Mouse (Mus musculus): ENCODE data around the gene Il17rc. TPM values are rescaled to one million over a fixed set of nuclear protein-coding genes. Genes with fewer than 3 reads are reported as not detected.
A peak's percentile ranks its signal among the peaks of the same experiment; 100 is the strongest.

Gene Il17rc
- polyA plus RNA-seq, 1 experiment from 2014 or later: 15.7 TPM

DNA sequence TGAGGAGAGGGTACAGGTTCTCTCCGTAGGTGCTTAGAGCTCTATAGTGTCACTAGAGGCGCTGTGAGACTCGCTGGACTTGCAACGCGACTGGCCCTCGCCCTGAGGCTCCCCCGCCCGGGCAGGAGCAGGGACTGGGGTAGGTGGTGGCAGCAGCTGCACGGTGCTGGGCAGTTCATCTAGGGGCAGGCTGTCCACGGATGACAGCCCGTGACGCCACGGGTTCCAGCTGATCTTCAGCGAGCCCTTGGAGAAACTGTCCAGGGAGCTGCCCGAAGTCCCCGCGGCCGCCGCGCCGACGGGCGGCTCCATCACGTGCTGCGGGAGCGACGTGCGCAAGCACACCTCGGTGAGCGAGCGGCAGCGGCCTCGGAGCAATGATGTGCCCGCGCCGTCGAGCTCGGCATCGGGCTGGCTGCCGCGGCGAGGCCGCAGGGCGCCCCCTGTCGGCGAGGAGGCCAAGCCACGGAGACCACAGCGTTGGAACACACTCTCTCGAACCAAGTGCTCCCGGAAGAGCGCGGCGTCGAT, 23.1 kb downstream of the Il17rc start:
- no peaks in the 10 kb centered on the region for H3K9me3 ChIP-seq (ENCODE audit: control insufficient read depth, low read length)
- WGBS: under 1% methylated on average over 33 of the region's 54 CpGs
- H3K27me3 ChIP-seq (replicated peaks; ENCODE audit: control insufficient read depth, insufficient read depth, low read length): peaks cover 12% of the 10 kb centered on the region
- 0 out of 2 replicates have a peak, but pooled peaks cover 5% of the 10 kb centered on the region for H3K36me3 ChIP-seq (ENCODE audit: control insufficient read depth, insufficient read depth, low read length)
- peak overlapping the region; percentile 47 for H3K4me3 ChIP-seq (ENCODE audit: low read depth, low read length)
- DNase-seq (ENCODE audit: low spot score) (peak; percentile 86), ATAC-seq (ENCODE audit: low read depth) (peak; percentile 86)
- H3K4me2 ChIP-seq (ENCODE audit: low read depth, low read length): peak overlapping the region; percentile 74
- H3K9ac ChIP-seq (ENCODE audit: low read depth, low read length): peak overlapping the region; percentile 51
- H3K4me1 ChIP-seq (ENCODE audit: control insufficient read depth, insufficient read depth, low read length): peaks cover 3% of the 10 kb centered on the region; the same call in 1 of the 2 replicates
- H3K27ac ChIP-seq (replicated peaks; ENCODE audit: low read depth, low read length): 0 out of 2 replicates have a peak overlapping the region, but pooled peaks have one; percentile 4

- Histone ChIP-seq H3K9ac (ENCODE audit: low read depth, low read length) (peak overlapping the region; percentile 51), H3K4me2 (ENCODE audit: low read depth, low read length) (peak overlapping the region; percentile 74), H3K27ac (replicated peaks; ENCODE audit: low read depth, low read length) (no peak overlapping the region), H3K27me3 (replicated peaks; ENCODE audit: control insufficient read depth, insufficient read depth, low read length) (peaks cover 12% of the 10 kb centered on the region), H3K4me1 (ENCODE audit: control insufficient read depth, insufficient read depth, low read length) (peaks cover 3% of the 10 kb centered on the region; the same call in 1 of the 2 replicates), H3K4me3 (ENCODE audit: low read depth, low read length) (peak overlapping the region; percentile 47), H3K9me3 (ENCODE audit: control insufficient read depth, low read length) (no peaks in the 10 kb centered on the region), H3K36me3 (ENCODE audit: control insufficient read depth, insufficient read depth, low read length) (no peaks in the 10 kb centered on the region)
- ATAC-seq (ENCODE audit: low read depth): no peak
- no peak for DNase-seq (ENCODE audit: low spot score)
- 51% methylated on average over 20 of the region's 28 CpGs for WGBS
Measured at GRCm38 (mm10) chr6:113495071-113495675, 23.9 kb downstream of the Il17rc start.

DNA sequence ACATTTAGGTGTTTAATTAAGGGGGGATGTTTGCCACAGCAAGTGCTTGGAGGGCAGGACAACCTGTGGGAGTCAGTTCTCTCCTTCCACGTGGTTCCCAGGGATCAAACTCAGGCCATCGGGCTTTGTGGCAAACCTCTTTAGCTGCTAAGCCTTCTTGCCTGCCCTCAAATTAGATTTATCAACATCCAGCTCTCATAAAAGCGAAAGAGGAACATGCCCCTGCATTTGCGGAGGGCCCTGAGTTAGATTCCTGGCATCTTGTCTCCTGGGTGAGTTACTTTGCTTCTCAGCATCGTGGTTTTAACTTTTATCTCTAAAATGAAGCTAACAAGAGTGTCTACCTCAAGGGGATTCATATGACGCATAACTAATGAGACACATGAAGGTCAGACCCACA, 28.1 kb downstream of the Il17rc start:
- no peak for ATAC-seq (ENCODE audit: low read depth)
- Histone ChIP-seq H3K27me3 (replicated peaks; ENCODE audit: control insufficient read depth, insufficient read depth, low read length) (peaks cover 27% of the 10 kb centered on the region), H3K4me2 (ENCODE audit: low read depth, low read length) (no peak overlapping the region), H3K4me1 (ENCODE audit: control insufficient read depth, insufficient read depth, low read length) (peaks cover 3% of the 10 kb centered on the region; the same call in 1 of the 2 replicates), H3K9me3 (ENCODE audit: control insufficient read depth, low read length) (no peaks in the 10 kb centered on the region), H3K27ac (replicated peaks; ENCODE audit: low read depth, low read length) (no peak overlapping the region), H3K36me3 (ENCODE audit: control insufficient read depth, insufficient read depth, low read length) (no peaks in the 10 kb centered on the region), H3K9ac (ENCODE audit: low read depth, low read length) (no peak overlapping the region), H3K4me3 (ENCODE audit: low read depth, low read length) (no peak overlapping the region)
- WGBS: 70% methylated on average over 6 of the region's 6 CpGs
- DNase-seq (ENCODE audit: low spot score): no peak

DNA sequence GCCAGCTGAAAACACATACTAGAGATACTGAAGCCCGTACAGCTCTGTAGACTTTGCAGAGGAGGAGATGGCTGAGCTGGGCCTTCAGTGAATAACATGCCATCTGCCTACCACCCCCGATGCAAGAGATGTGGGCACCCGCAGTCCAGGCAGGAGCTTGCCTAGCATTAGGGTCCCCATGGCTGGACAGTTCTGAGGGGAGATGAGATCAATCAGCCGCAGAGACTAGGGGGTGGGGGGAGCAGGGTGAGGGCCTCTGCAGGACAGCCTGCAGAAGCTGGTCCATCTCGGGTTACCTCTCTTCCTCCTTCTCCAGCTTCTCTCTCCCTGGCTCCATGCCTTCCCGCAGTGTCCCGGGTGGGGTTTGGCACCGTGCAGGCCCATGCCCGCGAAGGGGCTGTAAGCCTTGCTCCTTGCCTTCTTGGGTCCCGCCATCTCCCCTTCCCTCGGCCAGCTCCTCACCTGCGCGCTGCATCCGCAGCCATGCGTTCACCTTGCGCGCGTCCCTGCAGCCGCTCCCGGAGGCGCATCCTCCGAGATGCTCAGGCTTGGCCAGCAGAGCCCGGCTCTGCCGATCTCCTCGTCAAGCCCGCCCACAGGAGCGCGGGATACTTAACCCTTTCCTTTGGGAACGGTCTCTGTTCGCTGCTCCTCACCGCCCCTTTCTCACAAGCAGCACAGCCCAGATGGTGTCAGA, 30.3 kb downstream of the Il17rc start, which contains the start of gene Prrt3:
TSS of gene Prrt3 (minus strand) at position 544 of the 697 bp plus-strand sequence.
- peak within 1 kb of the TSS; percentile 67 for H3K9ac ChIP-seq (ENCODE audit: low read depth, low read length)
- no peaks in the 10 kb centered on the region for H3K4me1 ChIP-seq (ENCODE audit: control insufficient read depth, insufficient read depth, low read length)
- peak within 1 kb of the TSS; percentile 66 for H3K4me2 ChIP-seq (ENCODE audit: low read depth, low read length)
- no peaks in the 10 kb centered on the region for H3K36me3 ChIP-seq (ENCODE audit: control insufficient read depth, insufficient read depth, low read length)
- peaks cover 15% of the 10 kb centered on the region for H3K27me3 ChIP-seq (replicated peaks; ENCODE audit: control insufficient read depth, insufficient read depth, low read length)
- no peaks in the 10 kb centered on the region for H3K9me3 ChIP-seq (ENCODE audit: control insufficient read depth, low read length)
- WGBS: 5% methylated on average over 22 of the region's 32 CpGs
- ATAC-seq (ENCODE audit: low read depth): peak; percentile 81
- H3K4me3 ChIP-seq (ENCODE audit: low read depth, low read length): peak within 1 kb of the TSS; percentile 46
- H3K27ac ChIP-seq (replicated peaks; ENCODE audit: low read depth, low read length): no peak within 1 kb of the TSS
- DNase-seq (ENCODE audit: low spot score): peak; percentile 66

DNA sequence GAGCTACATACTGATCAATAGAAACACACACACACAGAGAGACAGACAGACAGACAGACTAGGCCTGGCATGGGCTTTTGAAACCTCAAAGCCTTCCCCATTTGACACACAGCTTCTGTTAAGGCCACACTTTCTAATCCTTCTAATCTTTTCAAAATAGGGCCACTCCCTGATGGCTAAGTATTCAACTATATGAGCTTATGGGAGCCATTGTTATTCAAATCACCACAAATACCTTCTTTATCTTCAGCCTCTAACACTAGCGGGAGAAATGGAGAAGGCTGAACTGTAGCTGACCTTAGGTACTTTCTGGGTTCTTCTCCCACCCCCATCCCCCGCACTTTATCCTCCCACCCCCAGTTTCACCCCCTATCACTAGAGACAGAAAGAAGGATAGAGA, 31.6 kb downstream of the Il17rc start:
- no peak overlapping the region for H3K27ac ChIP-seq (replicated peaks; ENCODE audit: low read depth, low read length)
- H3K9ac ChIP-seq (ENCODE audit: low read depth, low read length): no peak overlapping the region
- no peak overlapping the region for H3K4me3 ChIP-seq (ENCODE audit: low read depth, low read length)
- no peak for DNase-seq (ENCODE audit: low spot score)
- ATAC-seq (ENCODE audit: low read depth): no peak
- no peaks in the 10 kb centered on the region for H3K9me3 ChIP-seq (ENCODE audit: control insufficient read depth, low read length)
- no peaks in the 10 kb centered on the region for H3K4me1 ChIP-seq (ENCODE audit: control insufficient read depth, insufficient read depth, low read length)
- H3K36me3 ChIP-seq (ENCODE audit: control insufficient read depth, insufficient read depth, low read length): no peaks in the 10 kb centered on the region
- H3K4me2 ChIP-seq (ENCODE audit: low read depth, low read length): no peak overlapping the region
- peaks cover 15% of the 10 kb centered on the region for H3K27me3 ChIP-seq (replicated peaks; ENCODE audit: control insufficient read depth, insufficient read depth, low read length)
- WGBS: 83% methylated on average over 2 of the region's 2 CpGs

DNA sequence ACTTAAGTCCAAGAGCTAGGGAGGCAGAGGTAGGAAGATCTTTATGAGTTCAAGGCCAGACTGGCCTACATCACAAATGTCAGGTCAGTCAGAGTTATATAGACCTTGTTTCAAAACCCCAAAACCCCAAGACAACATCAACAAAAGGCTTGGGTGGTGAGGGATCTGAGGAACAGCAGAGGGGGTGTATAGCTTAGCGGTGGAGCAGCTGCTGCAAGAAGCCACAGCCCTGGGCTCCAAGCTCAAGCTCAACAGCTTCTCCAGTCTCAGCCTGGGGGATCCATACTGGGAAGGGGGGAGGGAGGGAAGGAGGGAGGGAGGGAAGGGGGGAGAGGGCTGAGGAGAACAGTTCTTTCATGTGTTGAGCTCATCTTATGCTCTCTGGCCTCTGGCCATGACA, 34.5 kb downstream of the Il17rc start:
- ATAC-seq (ENCODE audit: low read depth) (no peak), DNase-seq (ENCODE audit: low spot score) (no peak)
- H3K36me3 ChIP-seq (ENCODE audit: control insufficient read depth, insufficient read depth, low read length): no peaks in the 10 kb centered on the region
- peaks cover 15% of the 10 kb centered on the region for H3K27me3 ChIP-seq (replicated peaks; ENCODE audit: control insufficient read depth, insufficient read depth, low read length)
- no peak overlapping the region for H3K27ac ChIP-seq (replicated peaks; ENCODE audit: low read depth, low read length)
- H3K9me3 ChIP-seq (ENCODE audit: control insufficient read depth, low read length): no peaks in the 10 kb centered on the region
- H3K4me1 ChIP-seq (ENCODE audit: control insufficient read depth, insufficient read depth, low read length): no peaks in the 10 kb centered on the region
- no peak overlapping the region for H3K9ac ChIP-seq (ENCODE audit: low read depth, low read length)
- 47% methylated on average over 1 of the region's 1 CpGs for WGBS
- H3K4me2 ChIP-seq (ENCODE audit: low read depth, low read length): no peak overlapping the region
- no peak overlapping the region for H3K4me3 ChIP-seq (ENCODE audit: low read depth, low read length)

DNA sequence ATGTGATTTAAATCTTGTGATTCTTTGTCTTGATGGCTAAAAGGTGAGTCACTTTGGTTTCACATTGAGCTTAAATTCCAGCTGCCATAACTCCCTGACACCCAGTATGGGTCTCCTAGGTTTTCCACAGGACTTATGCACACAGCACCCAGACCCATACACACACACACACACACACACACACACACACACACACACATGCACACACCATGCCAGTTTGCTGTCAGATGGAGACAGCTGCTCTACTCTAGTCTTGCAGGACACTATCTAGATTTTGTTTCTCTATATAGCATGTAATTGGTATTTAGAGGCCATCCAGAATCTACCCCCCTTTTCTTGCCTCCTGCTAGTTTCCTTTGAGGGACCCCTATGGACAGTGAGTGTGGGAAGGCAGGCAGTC, 35.9 kb downstream of the Il17rc start:
- Histone ChIP-seq H3K4me2 (ENCODE audit: low read depth, low read length) (no peak overlapping the region), H3K27me3 (replicated peaks; ENCODE audit: control insufficient read depth, insufficient read depth, low read length) (0 out of 2 replicates have a peak, but pooled peaks cover 5% of the 10 kb centered on the region), H3K27ac (replicated peaks; ENCODE audit: low read depth, low read length) (no peak overlapping the region), H3K9ac (ENCODE audit: low read depth, low read length) (no peak overlapping the region), H3K4me3 (ENCODE audit: low read depth, low read length) (no peak overlapping the region), H3K9me3 (ENCODE audit: control insufficient read depth, low read length) (no peaks in the 10 kb centered on the region), H3K4me1 (ENCODE audit: control insufficient read depth, insufficient read depth, low read length) (no peaks in the 10 kb centered on the region), H3K36me3 (ENCODE audit: control insufficient read depth, insufficient read depth, low read length) (no peaks in the 10 kb centered on the region)
- ATAC-seq (ENCODE audit: low read depth): no peak
- no peak for DNase-seq (ENCODE audit: low spot score)

DNA sequence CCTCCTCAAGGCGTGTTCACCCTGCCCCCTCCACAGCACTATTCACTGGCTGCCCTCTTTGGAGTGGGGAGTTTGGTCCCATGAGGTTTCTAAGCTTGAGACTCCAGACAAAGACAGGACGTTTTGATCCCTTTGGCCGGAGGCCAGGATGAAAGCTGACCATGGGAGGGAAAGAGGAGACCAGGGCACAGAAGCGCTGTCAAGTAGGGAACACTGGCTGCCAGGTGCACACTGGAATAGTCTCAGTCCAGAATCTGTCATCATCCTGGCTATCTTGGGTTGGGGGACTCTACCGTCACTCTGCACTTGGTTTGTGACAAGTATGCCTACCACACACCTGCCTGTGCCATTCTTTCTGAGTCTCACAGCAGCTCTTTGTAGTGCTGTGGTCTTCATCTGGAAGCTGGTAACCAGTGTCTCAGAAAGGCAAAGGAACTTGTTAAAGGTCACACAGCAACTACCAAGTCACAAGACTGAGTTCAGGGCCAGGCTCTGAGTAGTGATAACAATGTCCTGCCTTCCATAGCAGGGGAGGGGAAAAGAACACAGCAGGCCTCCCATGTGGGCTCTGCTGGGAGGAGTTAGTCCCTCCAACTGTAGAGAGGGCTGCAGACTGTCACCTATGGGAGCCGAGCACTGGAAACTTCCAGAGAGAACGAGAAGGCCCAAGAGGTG, 37.2 kb downstream of the Il17rc start:
- Histone ChIP-seq H3K9ac (ENCODE audit: low read depth, low read length) (no peak overlapping the region), H3K9me3 (ENCODE audit: control insufficient read depth, low read length) (no peaks in the 10 kb centered on the region), H3K27ac (replicated peaks; ENCODE audit: low read depth, low read length) (no peak overlapping the region; the same call in 1 of the 2 replicates), H3K36me3 (ENCODE audit: control insufficient read depth, insufficient read depth, low read length) (peaks cover 5% of the 10 kb centered on the region), H3K4me1 (ENCODE audit: control insufficient read depth, insufficient read depth, low read length) (no peaks in the 10 kb centered on the region), H3K4me3 (ENCODE audit: low read depth, low read length) (no peak overlapping the region), H3K4me2 (ENCODE audit: low read depth, low read length) (no peak overlapping the region), H3K27me3 (replicated peaks; ENCODE audit: control insufficient read depth, insufficient read depth, low read length) (no peaks in the 10 kb centered on the region)
- peak; percentile 82 for DNase-seq (ENCODE audit: low spot score)
- 61% methylated on average over 7 of the region's 7 CpGs for WGBS
- ATAC-seq (ENCODE audit: low read depth): peak; percentile 82

Data from embryonic facial prominence, embryonic 14.5 days (tissue).